In genomic region chr10:25788004-25788403, GRCm38 (mm10) we compare ENCODE assay signal across 25 mouse cellular contexts.
DNase-seq lines count a peak whose midpoint lies in the region.
"Had no signal": no experiment of that assay in that cellular context is flagged by ENCODE, and none has a peak within 500 bp of the region (broad histone marks: within the 10 kb centered on the region; RNA-seq: fewer than 3 reads in every experiment).

No protein-coding gene starts in this region.

- no peak overlapping the region for H3K27ac ChIP-seq in heart, embryonic 10.5 days
- no peak overlapping the region for H3K27ac ChIP-seq in midbrain, embryonic 10.5 days (replicated peaks)
- H3K27ac ChIP-seq: forebrain, embryonic 10.5 days; forebrain, embryonic 15.5 days; heart, adult 2 months; heart, embryonic 15.5 days; intestine, embryonic 15.5 days; midbrain, embryonic 13.5 days; stomach, embryonic 15.5 days had no signal

- peak; percentile 79 for DNase-seq in 3T3-L1 (ENCODE audit: low read depth, low spot score)
- DNase-seq in Muller cell, postnatal 12 days (ENCODE audit: inconsistent ontology term), result peak; percentile 29
- peak; percentile 26 for DNase-seq in adrenal gland, postnatal 10 days
- DNase-seq in fibroblast of lung, adult 2 months (ENCODE audit: low read depth), result peak; percentile 25
- no peak for DNase-seq in right cerebral cortex, postnatal 36 days (ENCODE audit: low spot score in 2 of 2)
- no peak for DNase-seq in heart, embryonic 10.5 days (ENCODE audit: low spot score)
- no peak for DNase-seq in midbrain, embryonic 10.5 days (ENCODE audit: low spot score)
- DNase-seq: cerebellum, adult 11 months; cerebellum, adult 9-10 months; cerebellum, postnatal 36 days; gastrocnemius, postnatal 25 days; heart, adult 2 months; kidney, adult 9 months; kidney, postnatal 10 days; layer of hippocampus, adult 9-11 months; lung, adult 18-20 months; lung, postnatal 4 days; thymus, postnatal 14 days had no signal

- no peaks in the 10 kb centered on the region for H3K27me3 ChIP-seq in heart, embryonic 10.5 days (ENCODE audit: insufficient read depth, poor library complexity, severe bottlenecking)
- no peaks in the 10 kb centered on the region for H3K27me3 ChIP-seq in midbrain, embryonic 10.5 days (ENCODE audit: low read depth, poor library complexity, severe bottlenecking)
- H3K27me3 ChIP-seq: forebrain, embryonic 15.5 days; heart, embryonic 15.5 days; intestine, embryonic 15.5 days; megakaryocyte, embryonic 14.5 days; midbrain, embryonic 13.5 days; stomach, embryonic 15.5 days had no signal

- 50% methylated on average over 4 of the region's 4 CpGs for whole genome bisulfite sequencing in heart, embryonic 10.5 days
- WGBS in midbrain, embryonic 10.5 days, result 87% methylated on average over 4 of the region's 4 CpGs

- H3K36me3 ChIP-seq in heart, embryonic 10.5 days, result no peaks in the 10 kb centered on the region
- H3K36me3 ChIP-seq in midbrain, embryonic 10.5 days, result no peaks in the 10 kb centered on the region
- H3K36me3 ChIP-seq: forebrain, embryonic 10.5 days; forebrain, embryonic 15.5 days; heart, embryonic 15.5 days; intestine, embryonic 15.5 days; midbrain, embryonic 13.5 days; stomach, embryonic 15.5 days had no signal

- H3K9me3 ChIP-seq in heart, embryonic 10.5 days, result no peaks in the 10 kb centered on the region
- H3K9me3 ChIP-seq in midbrain, embryonic 10.5 days (replicated peaks), result no peaks in the 10 kb centered on the region
- H3K9me3 ChIP-seq: forebrain, embryonic 10.5 days; forebrain, embryonic 15.5 days; heart, embryonic 15.5 days; intestine, embryonic 15.5 days; midbrain, embryonic 13.5 days; stomach, embryonic 15.5 days had no signal

- no peak overlapping the region for H3K4me3 ChIP-seq in heart, embryonic 10.5 days
- H3K4me3 ChIP-seq in midbrain, embryonic 10.5 days, result no peak overlapping the region
- H3K4me3 ChIP-seq: forebrain, embryonic 10.5 days; forebrain, embryonic 15.5 days; heart, adult 2 months; heart, embryonic 15.5 days; intestine, embryonic 15.5 days; megakaryocyte, embryonic 14.5 days; midbrain, embryonic 13.5 days; stomach, embryonic 15.5 days had no signal

- H3K4me1 ChIP-seq in heart, embryonic 10.5 days, result peaks cover 5% of the 10 kb centered on the region; the same call in 1 of the 2 replicates
- no peaks in the 10 kb centered on the region for H3K4me1 ChIP-seq in midbrain, embryonic 10.5 days
- H3K4me1 ChIP-seq: forebrain, embryonic 10.5 days; forebrain, embryonic 15.5 days; intestine, embryonic 15.5 days; megakaryocyte, embryonic 14.5 days; midbrain, embryonic 13.5 days; stomach, embryonic 15.5 days had no signal

Comparison
In these comparisons a context has a peak if more than half of its experiments do, and no peak if none do; other contexts are left out.
1. DNase-seq: peak in 3T3-L1 (single experiment), Muller cell, postnatal 12 days (single experiment), adrenal gland, postnatal 10 days (single experiment) and fibroblast of lung, adult 2 months (single experiment); none in right cerebral cortex, postnatal 36 days (0 of 2), heart, embryonic 10.5 days (single experiment) and midbrain, embryonic 10.5 days (single experiment).